Mouse (Mus musculus): ENCODE data around the gene Cryzl2.

The Cryzl2 gene

GRCm38 (mm10) chr1:157458421-157459208 lies at the start of gene Cryzl2:
Gene Cryzl2, plus strand, starts transcription at chr1:157458577.
- DNase-seq, result peak in 1 of 2 experiments; percentile 39

GRCm38 (mm10) chr1:157409648-157410047 lies 48.7 kb upstream of the Cryzl2 start:
- no peak for DNase-seq

- DNase-seq, result peak in 1 of 2 experiments; percentile 6
These were observed 47.4 kb upstream of the Cryzl2 start for GRCm38 (mm10) chr1:157410937-157411336.

- no peak for DNase-seq
These were observed 47.1 kb upstream of the Cryzl2 start for GRCm38 (mm10) chr1:157411341-157411710.

GRCm38 (mm10) chr1:157411711-157412380 lies 46.5 kb upstream of the Cryzl2 start:
- peak; percentile 70 to 72 for DNase-seq

- peak; percentile 96 to 97 for DNase-seq
These were observed 45.7 kb upstream of the Cryzl2 start, which contains the start of gene Rasal2 for GRCm38 (mm10) chr1:157412454-157413369. Gene Rasal2, minus strand, starts transcription at chr1:157412595.

- DNase-seq, result no peak
These were observed 42.6 kb upstream of the Cryzl2 start for GRCm38 (mm10) chr1:157415771-157416170.

- DNase-seq, result no peak
These were observed 41.7 kb upstream of the Cryzl2 start for GRCm38 (mm10) chr1:157416628-157417027.

- DNase-seq, result no peak
These were observed 41.0 kb upstream of the Cryzl2 start for GRCm38 (mm10) chr1:157417414-157417813.

GRCm38 (mm10) chr1:157417861-157418260 lies 40.5 kb upstream of the Cryzl2 start:
- no peak for DNase-seq

- DNase-seq, result no peak
These were observed 32.5 kb upstream of the Cryzl2 start for GRCm38 (mm10) chr1:157425741-157426427.

- no peak for DNase-seq
These were observed 31.4 kb upstream of the Cryzl2 start for GRCm38 (mm10) chr1:157426933-157427332.

GRCm38 (mm10) chr1:157427604-157428003 lies 30.8 kb upstream of the Cryzl2 start:
- no peak for DNase-seq

- DNase-seq, result no peak
These were observed 30.0 kb upstream of the Cryzl2 start for GRCm38 (mm10) chr1:157428366-157428765.

GRCm38 (mm10) chr1:157433316-157433715 lies 25.1 kb upstream of the Cryzl2 start:
- peak; percentile 14 to 43 for DNase-seq

- DNase-seq, result no peak
These were observed 24.0 kb upstream of the Cryzl2 start for GRCm38 (mm10) chr1:157434404-157434803.

- no peak for DNase-seq
These were observed 22.5 kb upstream of the Cryzl2 start for GRCm38 (mm10) chr1:157435926-157436325.

- DNase-seq, result no peak
These were observed 20.1 kb upstream of the Cryzl2 start for GRCm38 (mm10) chr1:157438290-157438689.

GRCm38 (mm10) chr1:157439101-157439500 lies 19.3 kb upstream of the Cryzl2 start:
- DNase-seq, result no peak

- DNase-seq, result no peak
These were observed 18.3 kb upstream of the Cryzl2 start for GRCm38 (mm10) chr1:157439973-157440641.

- no peak for DNase-seq
These were observed 15.2 kb upstream of the Cryzl2 start for GRCm38 (mm10) chr1:157443026-157443722.
